Comparison of ENCODE assay signal across 8 mouse cellular contexts in the genomic region with DNA sequence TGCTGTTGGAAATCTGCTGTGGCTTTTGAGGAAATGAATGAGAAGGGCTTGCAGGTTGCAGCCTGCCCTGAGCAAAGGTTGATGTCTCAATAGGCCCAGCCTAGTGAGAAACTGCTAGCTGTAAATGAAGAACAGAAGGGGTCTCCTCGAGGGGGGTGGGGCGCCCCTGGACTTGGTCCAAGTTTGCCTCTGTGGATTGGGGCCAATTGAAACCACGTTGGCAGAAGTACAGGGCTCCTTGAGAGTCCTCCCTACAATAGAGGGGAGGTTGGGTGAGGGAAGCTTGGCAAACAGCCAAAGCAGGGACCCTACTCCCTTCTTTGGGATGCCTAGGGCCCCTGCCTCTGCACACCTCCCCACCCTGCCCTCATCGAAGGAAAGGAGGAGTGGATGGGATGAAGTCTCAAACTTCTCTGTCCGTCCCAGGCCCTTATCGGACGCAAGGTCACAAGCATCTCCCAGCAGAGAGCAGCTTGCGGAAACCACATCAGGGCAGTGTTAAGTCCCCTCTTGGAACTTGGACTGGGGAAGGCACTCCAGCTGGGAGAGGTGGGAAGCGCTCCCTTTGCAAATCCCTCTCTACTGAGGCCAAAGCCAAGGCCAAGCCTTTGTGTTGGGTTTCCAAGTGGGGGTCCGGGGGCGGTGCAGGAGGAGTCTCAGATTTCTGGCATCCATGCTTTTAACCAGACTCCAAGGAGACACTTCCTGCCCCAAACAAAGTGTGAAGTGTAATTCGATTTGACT.
DNase-seq lines count a peak whose midpoint lies in the region; ATAC-seq and TF ChIP-seq lines count a peak whose summit lies in the region.

No protein-coding gene starts in this region.

- TF ChIP-seq CTCF in stomach, postnatal 0 days (IDR thresholded peaks at IDR 0.05; ENCODE audit: low read depth): no peak

- peak overlapping the region; percentile 93 for H3K27ac ChIP-seq in embryonic facial prominence, embryonic 12.5 days
- H3K27ac ChIP-seq in hindbrain, embryonic 13.5 days: peak overlapping the region; percentile 85
- H3K27ac ChIP-seq in stomach, postnatal 0 days (replicated peaks): peak overlapping the region; percentile 50

- H3K27me3 ChIP-seq in embryonic facial prominence, embryonic 12.5 days: no peaks in the 10 kb centered on the region
- no peaks in the 10 kb centered on the region for H3K27me3 ChIP-seq in hindbrain, embryonic 13.5 days
- H3K27me3 ChIP-seq in stomach, postnatal 0 days (ENCODE audit: control insufficient read depth, insufficient read depth, low read length): no peaks in the 10 kb centered on the region

- no peaks in the 10 kb centered on the region for H3K9me3 ChIP-seq in embryonic facial prominence, embryonic 12.5 days
- H3K9me3 ChIP-seq in hindbrain, embryonic 13.5 days: no peaks in the 10 kb centered on the region
- no peaks in the 10 kb centered on the region for H3K9me3 ChIP-seq in stomach, postnatal 0 days (ENCODE audit: control insufficient read depth, low read length)

- WGBS in embryonic facial prominence, embryonic 12.5 days: 12% methylated on average over 12 of the region's 12 CpGs
- WGBS in hindbrain, embryonic 13.5 days: 27% methylated on average over 12 of the region's 12 CpGs
- WGBS in stomach, postnatal 0 days: 15% methylated on average over 12 of the region's 12 CpGs

- peak overlapping the region; percentile 41 for H3K4me2 ChIP-seq in embryonic facial prominence, embryonic 12.5 days (replicated peaks)
- H3K4me2 ChIP-seq in hindbrain, embryonic 13.5 days: peak overlapping the region; percentile 25
- peak overlapping the region; percentile 17; the same call in 1 of the 2 replicates for H3K4me2 ChIP-seq in stomach, postnatal 0 days (replicated peaks; ENCODE audit: low read depth)

- no peak overlapping the region for H3K9ac ChIP-seq in embryonic facial prominence, embryonic 12.5 days
- H3K9ac ChIP-seq in hindbrain, embryonic 13.5 days: 0 out of 2 replicates have a peak overlapping the region, but pooled peaks have one; percentile 46
- H3K9ac ChIP-seq in stomach, postnatal 0 days (ENCODE audit: low read length): no peak overlapping the region

- 0 out of 2 replicates have a peak overlapping the region, but pooled peaks have one; percentile 12 for H3K4me3 ChIP-seq in embryonic facial prominence, embryonic 12.5 days
- H3K4me3 ChIP-seq in hindbrain, embryonic 13.5 days: no peak overlapping the region
- no peak overlapping the region for H3K4me3 ChIP-seq in stomach, postnatal 0 days (ENCODE audit: low read depth, low read length)

- 0 out of 2 replicates have a peak, but pooled peaks cover 5% of the 10 kb centered on the region for H3K36me3 ChIP-seq in embryonic facial prominence, embryonic 12.5 days
- H3K36me3 ChIP-seq in hindbrain, embryonic 13.5 days: no peaks in the 10 kb centered on the region
- H3K36me3 ChIP-seq in stomach, postnatal 0 days (ENCODE audit: control insufficient read depth, insufficient read depth, low read length): no peaks in the 10 kb centered on the region

- no peak for TF ChIP-seq EP300 in stomach, postnatal 0 days (optimal IDR thresholded peaks at IDR 0.05)

- peak; percentile 77 for DNase-seq in kidney, postnatal 10 days
- DNase-seq in kidney, postnatal 25 days: no peak
- DNase-seq in lung, postnatal 10 days: peak; percentile 63
- DNase-seq in stomach, postnatal 0 days (ENCODE audit: low spot score): peak; percentile 27
- no peak for DNase-seq in layer of hippocampus, adult 11-12 months (ENCODE audit: low spot score)

- H3K4me1 ChIP-seq in embryonic facial prominence, embryonic 12.5 days: peaks cover 92% of the 10 kb centered on the region
- H3K4me1 ChIP-seq in hindbrain, embryonic 13.5 days (replicated peaks): peaks cover 98% of the 10 kb centered on the region
- peaks cover 15% of the 10 kb centered on the region for H3K4me1 ChIP-seq in stomach, postnatal 0 days (replicated peaks; ENCODE audit: control insufficient read depth, insufficient read depth)

- ATAC-seq in embryonic facial prominence, embryonic 12.5 days (ENCODE audit: insufficient number of reproducible peaks, insufficient read depth, low FRiP score, low TSS enrichment): peak; percentile 64
- ATAC-seq in hindbrain, embryonic 13.5 days (ENCODE audit: low FRiP score): peak; percentile 77
- no peak for ATAC-seq in stomach, postnatal 0 days (ENCODE audit: low FRiP score, low TSS enrichment)
- no peak for ATAC-seq in monocyte, adult 5-6 weeks (replicated peaks; ENCODE audit: insufficient number of reproducible peaks, low FRiP score, low TSS enrichment, poor library complexity, severe bottlenecking)

Comparison
In these comparisons a context has a peak if more than half of its experiments do, and no peak if none do; other contexts are left out.
1. DNase-seq: peak in kidney, postnatal 10 days (single experiment), lung, postnatal 10 days (single experiment) and stomach, postnatal 0 days (single experiment); none in kidney, postnatal 25 days (0 of 2) and layer of hippocampus, adult 11-12 months (single experiment).
2. ATAC-seq: peak in embryonic facial prominence, embryonic 12.5 days (single experiment) and hindbrain, embryonic 13.5 days (single experiment); none in stomach, postnatal 0 days (single experiment) and monocyte, adult 5-6 weeks (single experiment).
3. Peak in every context shown above with its lines, with median percentiles within 50 percentile points of each other: H3K27ac ChIP-seq and H3K4me2 ChIP-seq.